Comparison of ENCODE assay signal across 27 mouse cellular contexts in genomic region chr6:39964606-39965005, GRCm38 (mm10).
DNase-seq lines count a peak whose midpoint lies in the region; ATAC-seq and TF ChIP-seq lines count a peak whose summit lies in the region.
"Had no signal": no experiment of that assay in that cellular context is flagged by ENCODE, and none has a peak within 500 bp of the region (broad histone marks: within the 10 kb centered on the region; RNA-seq: fewer than 3 reads in every experiment).

No protein-coding gene starts in this region.

- TF ChIP-seq CTCF in forebrain, postnatal 0 days (IDR thresholded peaks at IDR 0.05; ENCODE audit: low read depth): no peak

- no peaks in the 10 kb centered on the region for H3K27me3 ChIP-seq in forebrain, postnatal 0 days (ENCODE audit: insufficient read depth, low read length)
- H3K27me3 ChIP-seq in forebrain, embryonic 13.5 days: no peaks in the 10 kb centered on the region
- H3K27me3 ChIP-seq: heart, embryonic 13.5 days; kidney, embryonic 15.5 days; limb, embryonic 13.5 days; liver, embryonic 12.5 days; midbrain, embryonic 12.5 days; stomach, embryonic 15.5 days had no signal

- no peak overlapping the region for H3K4me2 ChIP-seq in forebrain, postnatal 0 days (ENCODE audit: low read depth)
- H3K4me2 ChIP-seq in forebrain, embryonic 13.5 days: no peak overlapping the region
- H3K4me2 ChIP-seq: heart, embryonic 13.5 days; kidney, embryonic 15.5 days; limb, embryonic 13.5 days; liver, embryonic 12.5 days; midbrain, embryonic 12.5 days; stomach, embryonic 15.5 days had no signal

- no peaks in the 10 kb centered on the region for H3K4me1 ChIP-seq in forebrain, postnatal 0 days (ENCODE audit: insufficient read depth)
- peaks cover 15% of the 10 kb centered on the region for H3K4me1 ChIP-seq in forebrain, embryonic 13.5 days
- H3K4me1 ChIP-seq: forebrain, embryonic 10.5 days; heart, embryonic 13.5 days; kidney, embryonic 15.5 days; limb, embryonic 13.5 days; liver, embryonic 12.5 days; midbrain, embryonic 12.5 days; stomach, embryonic 15.5 days had no signal

- intact Hi-C loops in left cerebral cortex, postnatal 4 days (cut with DNase I): no loop called here
- intact Hi-C loops in left cerebral cortex, postnatal 10 days (cut with DNase I): no loop called here

- WGBS in forebrain, postnatal 0 days: 50% methylated on average over 4 of the region's 4 CpGs
- 63% methylated on average over 4 of the region's 4 CpGs for WGBS in forebrain, embryonic 13.5 days

- ATAC-seq in forebrain, postnatal 0 days: peak; percentile 43; the same call in 1 of the 2 replicates
- ATAC-seq in forebrain, embryonic 13.5 days: no peak
- ATAC-seq: CD4-positive, CD25-positive, alpha-beta regulatory T cell, adult 4 months; liver, embryonic 12.5 days had no signal

- H3K9me3 ChIP-seq in forebrain, postnatal 0 days (ENCODE audit: low read length): no peaks in the 10 kb centered on the region
- no peaks in the 10 kb centered on the region for H3K9me3 ChIP-seq in forebrain, embryonic 13.5 days (replicated peaks)
- H3K9me3 ChIP-seq: forebrain, embryonic 10.5 days; heart, embryonic 13.5 days; kidney, embryonic 15.5 days; limb, embryonic 13.5 days; liver, embryonic 12.5 days; midbrain, embryonic 12.5 days; stomach, embryonic 15.5 days had no signal

- H3K27ac ChIP-seq in forebrain, postnatal 0 days (ENCODE audit: low read depth, low read length): no peak overlapping the region
- H3K27ac ChIP-seq in forebrain, embryonic 13.5 days: no peak overlapping the region
- H3K27ac ChIP-seq: forebrain, embryonic 10.5 days; heart, embryonic 13.5 days; kidney, embryonic 15.5 days; limb, embryonic 13.5 days; liver, embryonic 12.5 days; midbrain, embryonic 12.5 days; stomach, embryonic 15.5 days had no signal

- no peak overlapping the region for H3K9ac ChIP-seq in forebrain, postnatal 0 days
- H3K9ac ChIP-seq in forebrain, embryonic 13.5 days: no peak overlapping the region
- H3K9ac ChIP-seq: heart, embryonic 13.5 days; kidney, embryonic 15.5 days; limb, embryonic 13.5 days; liver, embryonic 12.5 days; midbrain, embryonic 12.5 days; stomach, embryonic 15.5 days had no signal

- no peaks in the 10 kb centered on the region for H3K36me3 ChIP-seq in forebrain, postnatal 0 days (ENCODE audit: insufficient read depth)
- no peaks in the 10 kb centered on the region for H3K36me3 ChIP-seq in forebrain, embryonic 13.5 days (ENCODE audit: poor library complexity, severe bottlenecking)
- H3K36me3 ChIP-seq: forebrain, embryonic 10.5 days; heart, embryonic 13.5 days; kidney, embryonic 15.5 days; limb, embryonic 13.5 days; liver, embryonic 12.5 days; midbrain, embryonic 12.5 days; stomach, embryonic 15.5 days had no signal

- no peak for DNase-seq in forebrain, postnatal 0 days
- DNase-seq in left cerebral cortex, postnatal 4 days: peak; percentile 30
- DNase-seq in left cerebral cortex, postnatal 10 days (ENCODE audit: extremely low spot score in 1 of 2, low spot score in 2 of 2): no peak
- peak; percentile 51 for DNase-seq in cerebellum, adult 11-12 months
- peak; percentile 57 to 60 for DNase-seq in cerebellum, postnatal 14 days
- DNase-seq in adrenal gland, adult 2 months: no peak
- no peak for DNase-seq in gastrocnemius, adult 8-10 months (ENCODE audit: low spot score in 2 of 2)
- DNase-seq: adrenal gland, postnatal 25 days; gastrocnemius, postnatal 14 days; heart, adult 18-20 months; heart, postnatal 14 days; kidney, adult 11 months; kidney, postnatal 36 days; layer of hippocampus, postnatal 36 days; lung, adult 2 months; thymus, adult 18-20 months; thymus, postnatal 36 days had no signal

- no peak overlapping the region for H3K4me3 ChIP-seq in forebrain, postnatal 0 days (ENCODE audit: low read depth, low read length)
- no peak overlapping the region for H3K4me3 ChIP-seq in forebrain, embryonic 13.5 days
- H3K4me3 ChIP-seq: forebrain, embryonic 10.5 days; heart, embryonic 13.5 days; kidney, embryonic 15.5 days; limb, embryonic 13.5 days; liver, embryonic 12.5 days; midbrain, embryonic 12.5 days; myocyte; stomach, embryonic 15.5 days had no signal

Comparison
In these comparisons a context has a peak if more than half of its experiments do, and no peak if none do; other contexts are left out.
1. DNase-seq: peak in left cerebral cortex, postnatal 4 days (single experiment), cerebellum, adult 11-12 months (single experiment) and cerebellum, postnatal 14 days (2 of 2); none in forebrain, postnatal 0 days (single experiment), left cerebral cortex, postnatal 10 days (0 of 2), adrenal gland, adult 2 months (single experiment) and gastrocnemius, adult 8-10 months (0 of 2).